Mouse (Mus musculus): ENCODE data around the gene Iqschfp.

DNA sequence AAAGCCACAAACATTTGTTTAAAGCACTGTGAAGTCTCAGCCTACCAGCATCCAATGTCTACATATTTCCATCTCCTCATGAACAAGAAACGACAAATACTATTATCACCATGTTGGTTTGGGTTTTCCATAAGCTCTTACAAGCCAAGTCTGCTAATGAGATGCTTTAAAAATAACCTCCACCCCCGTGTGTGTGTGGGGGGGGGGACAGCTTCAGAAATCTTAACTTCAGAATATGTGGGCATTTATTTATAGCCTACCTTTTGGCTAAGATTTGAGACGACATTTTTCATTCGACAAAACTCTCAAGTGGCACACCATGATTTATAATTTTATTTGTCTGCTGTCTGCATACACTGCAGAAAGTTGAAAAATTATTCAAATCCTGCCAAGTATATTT, 185.4 kb downstream of the Iqschfp start:
- no peak for TF ChIP-seq CTCF (IDR thresholded peaks at IDR 0.05; ENCODE audit: low read depth)
- TF ChIP-seq EP300 (IDR thresholded peaks at IDR 0.05; ENCODE audit: low read depth), result no peak

Data from liver, postnatal 0 days (tissue).